Mouse (Mus musculus): ENCODE measurements around the gene Coq8a. TPM values are rescaled to one million over a fixed set of nuclear protein-coding genes. Genes with fewer than 3 reads are reported as not detected.

The Coq8a gene
- polyA plus RNA-seq, 1 experiment from 2014 or later: 13.3 TPM

DNA sequence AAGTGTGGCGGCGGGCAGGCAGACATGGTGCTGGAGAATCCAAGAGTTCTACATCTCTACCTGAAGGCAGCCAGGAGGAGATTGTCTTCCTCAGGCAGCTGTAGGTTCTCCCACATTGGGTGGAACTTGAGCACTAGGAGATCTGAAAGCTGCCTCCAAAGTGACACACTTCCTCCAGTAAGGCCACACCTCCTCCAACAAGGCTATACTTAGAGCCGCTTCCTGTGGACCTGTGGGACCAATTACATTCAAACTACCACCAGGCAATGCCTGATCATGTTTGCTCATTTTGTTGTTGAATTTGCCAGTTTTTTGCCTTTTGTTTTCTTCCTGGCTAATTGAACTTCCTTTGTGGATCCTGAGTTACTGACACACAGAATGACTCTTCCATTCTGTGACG is 51.4 kb downstream of the Coq8a start:
- H3K4me2 ChIP-seq (replicated peaks; ENCODE audit: low read depth, low read length): no peak overlapping the region
- no peaks in the 10 kb centered on the region for H3K9me3 ChIP-seq (ENCODE audit: control insufficient read depth, low read depth, low read length)
- no peak overlapping the region for H3K9ac ChIP-seq (replicated peaks; ENCODE audit: low read depth, low read length)
- ATAC-seq (ENCODE audit: insufficient number of reproducible peaks, insufficient read depth, low FRiP score, low read depth): peak; percentile 46; the same call in 1 of the 2 replicates
- H3K27ac ChIP-seq (ENCODE audit: low read length): no peak overlapping the region
- H3K36me3 ChIP-seq (ENCODE audit: control insufficient read depth, insufficient read depth, low read length): peaks cover 35% of the 10 kb centered on the region
- H3K4me1 ChIP-seq (ENCODE audit: control insufficient read depth, insufficient read depth, low read length): no peaks in the 10 kb centered on the region
- H3K4me3 ChIP-seq (ENCODE audit: low read depth, low read length): no peak overlapping the region
- no peaks in the 10 kb centered on the region for H3K27me3 ChIP-seq (ENCODE audit: control insufficient read depth, insufficient read depth, low read length)
- whole genome bisulfite sequencing: 90% methylated on average over 4 of the region's 4 CpGs

DNA sequence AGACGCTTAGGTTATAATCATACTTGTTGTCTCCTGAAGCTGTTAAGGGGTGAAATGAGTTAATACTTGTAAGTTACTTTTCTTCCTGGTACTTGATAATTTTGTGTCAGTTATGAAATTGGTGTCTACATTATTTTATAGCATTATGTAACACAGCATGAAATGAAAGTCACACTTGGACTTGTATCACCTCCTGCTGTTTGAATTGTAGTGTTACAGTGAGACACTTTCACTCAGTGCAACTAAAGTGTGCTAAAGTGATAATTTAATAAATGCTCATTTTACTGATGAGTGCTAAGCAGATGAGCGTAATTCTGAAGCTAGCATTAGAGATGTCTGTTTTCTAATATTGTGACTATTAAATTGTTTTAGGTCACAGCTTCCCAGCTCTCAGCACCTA is 58.4 kb downstream of the Coq8a start:
- Histone ChIP-seq H3K36me3 (ENCODE audit: control insufficient read depth, insufficient read depth, low read length) (peaks cover 36% of the 10 kb centered on the region), H3K4me2 (replicated peaks; ENCODE audit: low read depth, low read length) (no peak overlapping the region), H3K27ac (ENCODE audit: low read length) (no peak overlapping the region), H3K4me1 (ENCODE audit: control insufficient read depth, insufficient read depth, low read length) (no peaks in the 10 kb centered on the region), H3K27me3 (ENCODE audit: control insufficient read depth, insufficient read depth, low read length) (no peaks in the 10 kb centered on the region), H3K9me3 (ENCODE audit: control insufficient read depth, low read depth, low read length) (no peaks in the 10 kb centered on the region), H3K4me3 (ENCODE audit: low read depth, low read length) (no peak overlapping the region), H3K9ac (replicated peaks; ENCODE audit: low read depth, low read length) (no peak overlapping the region)
- 95% methylated on average over 2 of the region's 2 CpGs for WGBS
- ATAC-seq (ENCODE audit: insufficient number of reproducible peaks, insufficient read depth, low FRiP score, low read depth): no peak

- Histone ChIP-seq H3K9me3 (ENCODE audit: control insufficient read depth, low read depth, low read length) (no peaks in the 10 kb centered on the region), H3K4me3 (ENCODE audit: low read depth, low read length) (no peak overlapping the region), H3K27ac (ENCODE audit: low read length) (no peak overlapping the region), H3K4me1 (ENCODE audit: control insufficient read depth, insufficient read depth, low read length) (no peaks in the 10 kb centered on the region), H3K4me2 (replicated peaks; ENCODE audit: low read depth, low read length) (no peak overlapping the region), H3K36me3 (ENCODE audit: control insufficient read depth, insufficient read depth, low read length) (peaks cover 30% of the 10 kb centered on the region), H3K9ac (replicated peaks; ENCODE audit: low read depth, low read length) (no peak overlapping the region), H3K27me3 (ENCODE audit: control insufficient read depth, insufficient read depth, low read length) (no peaks in the 10 kb centered on the region)
- ATAC-seq (ENCODE audit: insufficient number of reproducible peaks, insufficient read depth, low FRiP score, low read depth): no peak
- 85% methylated on average over 4 of the region's 4 CpGs for whole genome bisulfite sequencing
These were observed 60.2 kb downstream of the Coq8a start for GRCm38 (mm10) chr1:180139158-180139557.

DNA sequence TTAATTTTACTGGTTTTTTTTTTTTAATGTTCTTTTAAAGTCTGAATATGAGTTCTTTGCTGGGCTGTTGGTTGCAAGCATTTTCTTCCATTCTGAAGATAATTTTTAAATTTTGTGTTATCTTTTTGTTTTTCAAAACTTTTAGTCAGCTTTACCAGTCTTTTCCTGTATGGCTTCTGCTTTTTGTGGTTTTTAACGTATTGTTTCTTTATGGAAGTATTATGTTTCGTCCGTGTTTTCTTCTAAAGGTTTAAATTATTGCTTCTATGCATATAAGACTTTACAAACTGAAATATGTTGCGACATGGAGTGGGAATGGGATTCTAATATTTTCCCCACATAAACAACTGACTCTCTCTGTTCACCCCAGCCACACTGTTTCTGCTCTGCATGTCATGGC is 67.2 kb downstream of the Coq8a start:
- Histone ChIP-seq H3K4me2 (replicated peaks; ENCODE audit: low read depth, low read length) (no peak overlapping the region), H3K9me3 (ENCODE audit: control insufficient read depth, low read depth, low read length) (no peaks in the 10 kb centered on the region), H3K4me1 (ENCODE audit: control insufficient read depth, insufficient read depth, low read length) (no peaks in the 10 kb centered on the region), H3K27me3 (ENCODE audit: control insufficient read depth, insufficient read depth, low read length) (no peaks in the 10 kb centered on the region), H3K36me3 (ENCODE audit: control insufficient read depth, insufficient read depth, low read length) (peaks cover 18% of the 10 kb centered on the region), H3K4me3 (ENCODE audit: low read depth, low read length) (no peak overlapping the region), H3K9ac (replicated peaks; ENCODE audit: low read depth, low read length) (no peak overlapping the region), H3K27ac (ENCODE audit: low read length) (no peak overlapping the region)
- WGBS: 97% methylated on average over 4 of the region's 4 CpGs
- ATAC-seq (ENCODE audit: insufficient number of reproducible peaks, insufficient read depth, low FRiP score, low read depth): no peak

DNA sequence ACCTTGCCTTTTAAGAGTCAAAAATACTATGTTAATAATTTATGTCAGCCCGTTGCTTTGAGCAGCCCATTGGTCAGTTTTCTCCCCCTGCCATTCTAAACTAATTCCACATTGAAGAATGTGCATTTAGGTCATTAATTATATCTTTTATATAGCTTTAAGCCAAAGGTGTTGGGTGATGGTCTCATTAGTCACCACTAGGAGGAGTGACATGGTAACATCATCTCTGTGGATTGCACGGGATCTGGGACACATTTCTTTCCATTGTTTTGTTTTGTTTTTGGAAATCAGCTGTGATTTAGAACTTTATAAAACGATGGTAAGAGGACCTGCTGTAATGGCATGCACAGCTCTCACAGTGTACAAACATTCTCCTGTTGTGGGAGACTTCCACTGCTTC is 68.0 kb downstream of the Coq8a start:
- H3K4me2 ChIP-seq (replicated peaks; ENCODE audit: low read depth, low read length): no peak overlapping the region
- no peak for ATAC-seq (ENCODE audit: insufficient number of reproducible peaks, insufficient read depth, low FRiP score, low read depth)
- no peaks in the 10 kb centered on the region for H3K9me3 ChIP-seq (ENCODE audit: control insufficient read depth, low read depth, low read length)

DNA sequence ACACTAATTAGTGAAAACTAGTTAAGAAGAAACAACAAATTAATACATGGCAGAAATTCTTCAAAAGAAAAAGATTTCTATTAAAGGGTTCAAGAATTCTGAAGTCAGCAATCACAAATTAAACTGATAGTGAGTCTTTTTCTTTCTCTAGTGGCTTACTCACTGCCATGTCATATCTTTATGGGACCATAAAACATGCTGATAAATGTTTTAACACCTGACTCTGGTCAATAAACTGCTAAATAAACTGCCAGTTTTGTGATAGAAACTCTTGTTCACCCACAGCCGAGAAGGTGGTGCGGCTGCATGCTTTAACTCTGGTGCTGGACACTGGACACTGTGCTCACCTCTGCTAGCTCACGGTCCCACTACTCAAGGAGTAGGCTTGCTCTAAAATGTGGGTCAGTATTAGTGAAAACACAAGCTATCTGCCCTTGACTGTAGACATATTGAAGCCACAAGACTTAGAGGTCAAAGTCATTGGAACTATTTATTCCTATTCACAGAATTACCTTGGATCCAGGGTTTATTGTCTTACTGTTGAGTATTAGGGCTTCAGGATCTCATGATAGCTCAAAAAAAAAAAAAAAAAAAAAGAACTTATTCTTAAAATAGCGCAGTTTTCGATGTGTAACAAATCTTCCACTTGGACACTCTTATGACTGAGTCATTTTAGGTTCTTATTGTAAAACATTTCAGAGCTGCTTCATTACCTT is 71.2 kb downstream of the Coq8a start:
- H3K4me3 ChIP-seq (ENCODE audit: low read depth, low read length): no peak overlapping the region
- H3K27me3 ChIP-seq (ENCODE audit: control insufficient read depth, insufficient read depth, low read length): no peaks in the 10 kb centered on the region
- H3K9me3 ChIP-seq (ENCODE audit: control insufficient read depth, low read depth, low read length): no peaks in the 10 kb centered on the region
- H3K27ac ChIP-seq (ENCODE audit: low read length): no peak overlapping the region
- no peak overlapping the region for H3K9ac ChIP-seq (replicated peaks; ENCODE audit: low read depth, low read length)
- no peak overlapping the region for H3K4me2 ChIP-seq (replicated peaks; ENCODE audit: low read depth, low read length)
- no peak for ATAC-seq (ENCODE audit: insufficient number of reproducible peaks, insufficient read depth, low FRiP score, low read depth)
- H3K36me3 ChIP-seq (ENCODE audit: control insufficient read depth, insufficient read depth, low read length): peaks cover 9% of the 10 kb centered on the region; the same call in 1 of the 2 replicates
- 81% methylated on average over 5 of the region's 5 CpGs for WGBS
- H3K4me1 ChIP-seq (ENCODE audit: control insufficient read depth, insufficient read depth, low read length): no peaks in the 10 kb centered on the region

More for the DNA sequence above, 68.0 kb downstream of the Coq8a start:
- WGBS: 54% methylated on average over 3 of the region's 3 CpGs
- Histone ChIP-seq H3K27me3 (ENCODE audit: control insufficient read depth, insufficient read depth, low read length) (no peaks in the 10 kb centered on the region), H3K27ac (ENCODE audit: low read length) (no peak overlapping the region), H3K4me1 (ENCODE audit: control insufficient read depth, insufficient read depth, low read length) (no peaks in the 10 kb centered on the region), H3K9ac (replicated peaks; ENCODE audit: low read depth, low read length) (no peak overlapping the region), H3K36me3 (ENCODE audit: control insufficient read depth, insufficient read depth, low read length) (peaks cover 10% of the 10 kb centered on the region; the same call in 1 of the 2 replicates), H3K4me3 (ENCODE audit: low read depth, low read length) (no peak overlapping the region)

GRCm38 (mm10) chr1:180118233-180118632 is 81.2 kb downstream of the Coq8a start:
- no peaks in the 10 kb centered on the region for H3K27me3 ChIP-seq (ENCODE audit: control insufficient read depth, insufficient read depth, low read length)
- ATAC-seq (ENCODE audit: insufficient number of reproducible peaks, insufficient read depth, low FRiP score, low read depth): no peak
- no peak overlapping the region for H3K27ac ChIP-seq (ENCODE audit: low read length)
- no peaks in the 10 kb centered on the region for H3K9me3 ChIP-seq (ENCODE audit: control insufficient read depth, low read depth, low read length)
- 83% methylated on average over 8 of the region's 8 CpGs for WGBS
- no peaks in the 10 kb centered on the region for H3K4me1 ChIP-seq (ENCODE audit: control insufficient read depth, insufficient read depth, low read length)
- H3K4me3 ChIP-seq (ENCODE audit: low read depth, low read length): no peak overlapping the region
- no peak overlapping the region for H3K9ac ChIP-seq (replicated peaks; ENCODE audit: low read depth, low read length)
- no peak overlapping the region for H3K4me2 ChIP-seq (replicated peaks; ENCODE audit: low read depth, low read length)
- H3K36me3 ChIP-seq (ENCODE audit: control insufficient read depth, insufficient read depth, low read length): peaks cover 3% of the 10 kb centered on the region; the same call in 1 of the 2 replicates

- Histone ChIP-seq H3K27ac (ENCODE audit: low read length) (no peak overlapping the region), H3K27me3 (ENCODE audit: control insufficient read depth, insufficient read depth, low read length) (no peaks in the 10 kb centered on the region), H3K4me1 (ENCODE audit: control insufficient read depth, insufficient read depth, low read length) (no peaks in the 10 kb centered on the region), H3K4me2 (replicated peaks; ENCODE audit: low read depth, low read length) (no peak overlapping the region), H3K36me3 (ENCODE audit: control insufficient read depth, insufficient read depth, low read length) (peaks cover 3% of the 10 kb centered on the region; the same call in 1 of the 2 replicates), H3K9me3 (ENCODE audit: control insufficient read depth, low read depth, low read length) (no peaks in the 10 kb centered on the region), H3K9ac (replicated peaks; ENCODE audit: low read depth, low read length) (no peak overlapping the region), H3K4me3 (ENCODE audit: low read depth, low read length) (no peak overlapping the region)
- no peak for ATAC-seq (ENCODE audit: insufficient number of reproducible peaks, insufficient read depth, low FRiP score, low read depth)
- WGBS: 71% methylated on average over 1 of the region's 1 CpGs
These were observed 82.9 kb downstream of the Coq8a start for GRCm38 (mm10) chr1:180116525-180116924.
